Mouse (Mus musculus): ENCODE measurements at regions not wholly inside any gene's neighbourhood (a gene's known extent, or its start where the extent isn't known, plus 50 kb on each side); places are given as distances from the start of the nearest gene placed in this dataset.

GRCm38 (mm10) chr2:57772315-57772714 lies 225.4 kb upstream of the Galnt5 start:
- H3K9ac ChIP-seq (replicated peaks; ENCODE audit: low read length), result no peak overlapping the region
- H3K4me3 ChIP-seq (ENCODE audit: low read depth, low read length), result no peak overlapping the region
- H3K4me1 ChIP-seq (ENCODE audit: control insufficient read depth, insufficient read depth, low read length), result no peaks in the 10 kb centered on the region
- no peaks in the 10 kb centered on the region for H3K36me3 ChIP-seq (replicated peaks; ENCODE audit: control insufficient read depth, insufficient read depth, low read depth, low read length)
- H3K4me2 ChIP-seq (ENCODE audit: low read depth, low read length), result no peak overlapping the region
- H3K27me3 ChIP-seq (ENCODE audit: control insufficient read depth, insufficient read depth, low read length), result no peaks in the 10 kb centered on the region
- no peak for ATAC-seq (replicated peaks; ENCODE audit: insufficient number of reproducible peaks, low FRiP score, low TSS enrichment, low read depth)
- WGBS, result 77% methylated on average over 2 of the region's 2 CpGs
- DNase-seq (ENCODE audit: low spot score), result peak; percentile 23
- H3K9me3 ChIP-seq (replicated peaks; ENCODE audit: control insufficient read depth, low read length), result no peaks in the 10 kb centered on the region
- H3K27ac ChIP-seq (replicated peaks; ENCODE audit: low read depth, low read length), result no peak overlapping the region

- Histone ChIP-seq H3K9ac (replicated peaks; ENCODE audit: low read length) (no peak overlapping the region), H3K27me3 (ENCODE audit: control insufficient read depth, insufficient read depth, low read length) (no peaks in the 10 kb centered on the region), H3K4me1 (ENCODE audit: control insufficient read depth, insufficient read depth, low read length) (no peaks in the 10 kb centered on the region), H3K36me3 (replicated peaks; ENCODE audit: control insufficient read depth, insufficient read depth, low read depth, low read length) (no peaks in the 10 kb centered on the region), H3K4me3 (ENCODE audit: low read depth, low read length) (no peak overlapping the region), H3K9me3 (replicated peaks; ENCODE audit: control insufficient read depth, low read length) (no peaks in the 10 kb centered on the region), H3K27ac (replicated peaks; ENCODE audit: low read depth, low read length) (no peak overlapping the region), H3K4me2 (ENCODE audit: low read depth, low read length) (no peak overlapping the region)
- no peak for DNase-seq (ENCODE audit: low spot score)
- ATAC-seq (replicated peaks; ENCODE audit: insufficient number of reproducible peaks, low FRiP score, low TSS enrichment, low read depth), result no peak
- 79% methylated on average over 5 of the region's 5 CpGs for WGBS
Measured at GRCm38 (mm10) chr2:57776154-57776553, 221.5 kb upstream of the Galnt5 start.

GRCm38 (mm10) chr2:57780836-57781235 lies 216.8 kb upstream of the Galnt5 start:
- no peak overlapping the region for H3K27ac ChIP-seq (replicated peaks; ENCODE audit: low read depth, low read length)
- H3K4me2 ChIP-seq (ENCODE audit: low read depth, low read length), result no peak overlapping the region
- ATAC-seq (replicated peaks; ENCODE audit: insufficient number of reproducible peaks, low FRiP score, low TSS enrichment, low read depth) (no peak), DNase-seq (ENCODE audit: low spot score) (no peak)
- no peaks in the 10 kb centered on the region for H3K27me3 ChIP-seq (ENCODE audit: control insufficient read depth, insufficient read depth, low read length)
- 92% methylated on average over 1 of the region's 1 CpGs for WGBS
- no peaks in the 10 kb centered on the region for H3K4me1 ChIP-seq (ENCODE audit: control insufficient read depth, insufficient read depth, low read length)
- H3K4me3 ChIP-seq (ENCODE audit: low read depth, low read length), result no peak overlapping the region
- no peaks in the 10 kb centered on the region for H3K9me3 ChIP-seq (replicated peaks; ENCODE audit: control insufficient read depth, low read length)
- H3K9ac ChIP-seq (replicated peaks; ENCODE audit: low read length), result no peak overlapping the region
- H3K36me3 ChIP-seq (replicated peaks; ENCODE audit: control insufficient read depth, insufficient read depth, low read depth, low read length), result no peaks in the 10 kb centered on the region

GRCm38 (mm10) chr2:57793519-57794296 lies 204.0 kb upstream of the Galnt5 start:
- ATAC-seq (replicated peaks; ENCODE audit: insufficient number of reproducible peaks, low FRiP score, low TSS enrichment, low read depth) (no peak), DNase-seq (ENCODE audit: low spot score) (no peak)
- H3K36me3 ChIP-seq (replicated peaks; ENCODE audit: control insufficient read depth, insufficient read depth, low read depth, low read length), result no peaks in the 10 kb centered on the region
- H3K27ac ChIP-seq (replicated peaks; ENCODE audit: low read depth, low read length), result no peak overlapping the region
- 82% methylated on average over 8 of the region's 8 CpGs for WGBS
- no peaks in the 10 kb centered on the region for H3K4me1 ChIP-seq (ENCODE audit: control insufficient read depth, insufficient read depth, low read length)
- no peak overlapping the region for H3K4me3 ChIP-seq (ENCODE audit: low read depth, low read length)
- no peaks in the 10 kb centered on the region for H3K27me3 ChIP-seq (ENCODE audit: control insufficient read depth, insufficient read depth, low read length)
- H3K4me2 ChIP-seq (ENCODE audit: low read depth, low read length), result no peak overlapping the region
- no peak overlapping the region for H3K9ac ChIP-seq (replicated peaks; ENCODE audit: low read length)
- H3K9me3 ChIP-seq (replicated peaks; ENCODE audit: control insufficient read depth, low read length), result no peaks in the 10 kb centered on the region

- WGBS, result 73% methylated on average over 2 of the region's 2 CpGs
- no peak overlapping the region for H3K4me2 ChIP-seq (ENCODE audit: low read depth, low read length)
Measured at GRCm38 (mm10) chr2:57799279-57799678, 198.4 kb upstream of the Galnt5 start.

GRCm38 (mm10) chr2:57807911-57808310 lies 189.8 kb upstream of the Galnt5 start:
- ATAC-seq (replicated peaks; ENCODE audit: insufficient number of reproducible peaks, low FRiP score, low TSS enrichment, low read depth), result no peak
- Histone ChIP-seq H3K9ac (replicated peaks; ENCODE audit: low read length) (no peak overlapping the region), H3K4me1 (ENCODE audit: control insufficient read depth, insufficient read depth, low read length) (no peaks in the 10 kb centered on the region), H3K27me3 (ENCODE audit: control insufficient read depth, insufficient read depth, low read length) (no peaks in the 10 kb centered on the region), H3K4me2 (ENCODE audit: low read depth, low read length) (no peak overlapping the region), H3K9me3 (replicated peaks; ENCODE audit: control insufficient read depth, low read length) (no peaks in the 10 kb centered on the region), H3K4me3 (ENCODE audit: low read depth, low read length) (no peak overlapping the region), H3K27ac (replicated peaks; ENCODE audit: low read depth, low read length) (no peak overlapping the region), H3K36me3 (replicated peaks; ENCODE audit: control insufficient read depth, insufficient read depth, low read depth, low read length) (no peaks in the 10 kb centered on the region)
- WGBS, result 71% methylated on average over 1 of the region's 1 CpGs
- no peak for DNase-seq (ENCODE audit: low spot score)

More at GRCm38 (mm10) chr2:57799279-57799678, 198.4 kb upstream of the Galnt5 start:
- ATAC-seq (replicated peaks; ENCODE audit: insufficient number of reproducible peaks, low FRiP score, low TSS enrichment, low read depth) (no peak), DNase-seq (ENCODE audit: low spot score) (no peak)
- no peaks in the 10 kb centered on the region for H3K9me3 ChIP-seq (replicated peaks; ENCODE audit: control insufficient read depth, low read length)
- no peaks in the 10 kb centered on the region for H3K36me3 ChIP-seq (replicated peaks; ENCODE audit: control insufficient read depth, insufficient read depth, low read depth, low read length)
- no peaks in the 10 kb centered on the region for H3K27me3 ChIP-seq (ENCODE audit: control insufficient read depth, insufficient read depth, low read length)
- H3K27ac ChIP-seq (replicated peaks; ENCODE audit: low read depth, low read length), result no peak overlapping the region
- H3K4me3 ChIP-seq (ENCODE audit: low read depth, low read length), result no peak overlapping the region
- no peak overlapping the region for H3K9ac ChIP-seq (replicated peaks; ENCODE audit: low read length)
- no peaks in the 10 kb centered on the region for H3K4me1 ChIP-seq (ENCODE audit: control insufficient read depth, insufficient read depth, low read length)

- WGBS, result 79% methylated on average over 1 of the region's 1 CpGs
- H3K4me2 ChIP-seq (ENCODE audit: low read depth, low read length), result no peak overlapping the region
- no peak overlapping the region for H3K4me3 ChIP-seq (ENCODE audit: low read depth, low read length)
- no peaks in the 10 kb centered on the region for H3K36me3 ChIP-seq (replicated peaks; ENCODE audit: control insufficient read depth, insufficient read depth, low read depth, low read length)
- no peaks in the 10 kb centered on the region for H3K27me3 ChIP-seq (ENCODE audit: control insufficient read depth, insufficient read depth, low read length)
- no peak overlapping the region for H3K9ac ChIP-seq (replicated peaks; ENCODE audit: low read length)
- ATAC-seq (replicated peaks; ENCODE audit: insufficient number of reproducible peaks, low FRiP score, low TSS enrichment, low read depth), result no peak
- no peak overlapping the region for H3K27ac ChIP-seq (replicated peaks; ENCODE audit: low read depth, low read length)
- no peak for DNase-seq (ENCODE audit: low spot score)
- H3K4me1 ChIP-seq (ENCODE audit: control insufficient read depth, insufficient read depth, low read length), result no peaks in the 10 kb centered on the region
- H3K9me3 ChIP-seq (replicated peaks; ENCODE audit: control insufficient read depth, low read length), result no peaks in the 10 kb centered on the region
Measured at GRCm38 (mm10) chr2:57812996-57813395, 184.7 kb upstream of the Galnt5 start.

- Histone ChIP-seq H3K9ac (replicated peaks; ENCODE audit: low read length) (no peak overlapping the region), H3K4me3 (ENCODE audit: low read depth, low read length) (no peak overlapping the region), H3K9me3 (replicated peaks; ENCODE audit: control insufficient read depth, low read length) (no peaks in the 10 kb centered on the region), H3K4me1 (ENCODE audit: control insufficient read depth, insufficient read depth, low read length) (no peaks in the 10 kb centered on the region), H3K27ac (replicated peaks; ENCODE audit: low read depth, low read length) (no peak overlapping the region), H3K36me3 (replicated peaks; ENCODE audit: control insufficient read depth, insufficient read depth, low read depth, low read length) (no peaks in the 10 kb centered on the region), H3K4me2 (ENCODE audit: low read depth, low read length) (no peak overlapping the region), H3K27me3 (ENCODE audit: control insufficient read depth, insufficient read depth, low read length) (no peaks in the 10 kb centered on the region)
- no peak for DNase-seq (ENCODE audit: low spot score)
- 82% methylated on average over 2 of the region's 2 CpGs for WGBS
- ATAC-seq (replicated peaks; ENCODE audit: insufficient number of reproducible peaks, low FRiP score, low TSS enrichment, low read depth), result no peak
Measured at GRCm38 (mm10) chr2:57820343-57820742, 177.3 kb upstream of the Galnt5 start.
